Mouse (Mus musculus): ENCODE data around the gene Nat8f2. TPM values are rescaled to one million over a fixed set of nuclear protein-coding genes. Genes with fewer than 3 reads are reported as not detected.

Gene Nat8f2
- polyA plus RNA-seq, 1 experiment from 2014 or later: not detected

DNA sequence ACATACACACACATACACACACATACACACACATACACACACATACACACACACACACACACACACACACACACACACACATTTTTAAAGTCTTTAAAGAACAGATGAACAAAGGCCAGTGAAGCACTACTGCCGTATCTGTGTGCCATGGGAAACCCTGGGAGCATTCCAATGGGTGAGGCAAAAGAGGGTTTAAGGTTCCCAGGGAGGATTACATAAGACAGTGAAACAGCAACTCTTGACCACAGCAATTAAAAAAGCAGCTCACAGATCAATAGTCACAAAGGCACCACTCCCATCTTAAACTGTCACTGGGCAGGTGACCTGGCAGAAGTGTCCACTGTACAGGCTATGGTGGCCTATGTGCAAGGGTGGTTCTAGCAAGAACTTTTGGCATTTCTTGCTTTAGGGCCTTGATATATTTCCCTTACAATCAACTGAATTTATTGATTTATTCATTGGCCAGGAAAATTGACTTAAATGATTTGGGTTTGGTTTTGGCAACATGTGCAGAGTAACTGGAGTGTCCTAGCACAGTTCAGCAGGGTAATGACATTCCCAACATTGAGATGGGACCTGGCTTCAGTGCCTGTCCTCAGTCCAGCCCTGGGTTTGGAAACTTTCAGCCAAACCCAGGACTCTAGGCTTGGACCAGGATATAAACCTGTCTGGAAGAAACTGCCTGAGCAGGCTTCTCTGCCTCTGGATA lies 45.4 kb downstream of the Nat8f2 start:
- no peaks in the 10 kb centered on the region for H3K36me3 ChIP-seq (ENCODE audit: control insufficient read depth, insufficient read depth, low read length)
- H3K4me1 ChIP-seq (ENCODE audit: control insufficient read depth, insufficient read depth, low read length): no peaks in the 10 kb centered on the region
- H3K4me3 ChIP-seq (ENCODE audit: low read depth, low read length): no peak overlapping the region
- no peaks in the 10 kb centered on the region for H3K9me3 ChIP-seq (ENCODE audit: control insufficient read depth, low read depth, low read length)
- H3K4me2 ChIP-seq (replicated peaks; ENCODE audit: low read depth, low read length): no peak overlapping the region
- H3K27me3 ChIP-seq (ENCODE audit: control insufficient read depth, insufficient read depth, low read length): no peaks in the 10 kb centered on the region
- no peak overlapping the region for H3K9ac ChIP-seq (replicated peaks; ENCODE audit: low read depth, low read length)
- WGBS: 89% methylated on average over 1 of the region's 1 CpGs
- H3K27ac ChIP-seq (ENCODE audit: low read length): no peak overlapping the region
- ATAC-seq (ENCODE audit: insufficient number of reproducible peaks, insufficient read depth, low FRiP score, low read depth): no peak

DNA sequence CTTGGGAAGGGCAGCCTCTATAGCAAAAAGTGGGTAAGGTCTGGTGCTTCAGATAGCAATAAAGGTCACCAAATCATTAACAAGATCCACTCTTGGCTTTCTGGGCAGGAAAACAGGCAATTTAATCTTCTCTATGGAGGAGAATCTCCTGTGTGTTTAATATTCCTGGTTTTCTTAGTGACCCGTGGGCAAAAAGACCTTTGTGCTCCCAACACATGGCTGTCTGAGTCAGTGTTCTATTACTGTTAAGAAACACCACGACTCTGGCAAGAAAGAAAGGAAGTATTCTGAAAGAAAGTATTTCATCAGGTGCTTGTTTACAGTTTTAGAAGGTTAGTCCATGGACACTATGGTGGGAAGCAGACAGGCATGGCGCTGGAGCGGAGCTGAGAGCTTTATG lies 46.7 kb downstream of the Nat8f2 start:
- H3K4me3 ChIP-seq (ENCODE audit: low read depth, low read length): no peak overlapping the region
- H3K9me3 ChIP-seq (ENCODE audit: control insufficient read depth, low read depth, low read length): no peaks in the 10 kb centered on the region
- H3K4me1 ChIP-seq (ENCODE audit: control insufficient read depth, insufficient read depth, low read length): no peaks in the 10 kb centered on the region
- no peak for ATAC-seq (ENCODE audit: insufficient number of reproducible peaks, insufficient read depth, low FRiP score, low read depth)
- no peak overlapping the region for H3K9ac ChIP-seq (replicated peaks; ENCODE audit: low read depth, low read length)
- no peak overlapping the region for H3K4me2 ChIP-seq (replicated peaks; ENCODE audit: low read depth, low read length)
- H3K27ac ChIP-seq (ENCODE audit: low read length): no peak overlapping the region
- H3K27me3 ChIP-seq (ENCODE audit: control insufficient read depth, insufficient read depth, low read length): no peaks in the 10 kb centered on the region
- WGBS: 83% methylated on average over 4 of the region's 4 CpGs
- no peaks in the 10 kb centered on the region for H3K36me3 ChIP-seq (ENCODE audit: control insufficient read depth, insufficient read depth, low read length)

DNA sequence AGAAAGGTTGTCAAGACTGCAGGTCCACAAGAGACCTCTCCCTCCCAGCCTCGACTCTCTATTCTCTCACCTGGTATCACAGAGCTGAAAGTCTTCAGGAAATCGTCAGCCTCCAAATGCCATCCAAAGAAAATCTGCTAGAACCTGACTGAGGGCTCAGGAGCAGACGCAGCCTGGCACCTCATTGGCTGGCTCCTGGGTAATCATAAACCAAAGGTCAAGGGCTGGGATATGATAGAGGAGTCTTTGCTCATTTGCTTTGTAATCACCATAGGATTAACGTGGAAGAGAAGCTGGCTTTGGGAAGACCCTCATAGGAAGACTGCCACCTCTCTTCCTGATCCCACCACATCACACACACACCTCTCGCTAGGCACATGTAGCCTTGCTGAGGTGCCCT lies 48.1 kb downstream of the Nat8f2 start, which contains the start of the genes Nat8f6 and Nat8f5:
TSS of gene Nat8f6 (minus strand) at position 118 of the 400 bp plus-strand sequence.
TSS of gene Nat8f5 (minus strand) at position 136 of the 400 bp plus-strand sequence.
- no peaks in the 10 kb centered on the region for H3K4me1 ChIP-seq (ENCODE audit: control insufficient read depth, insufficient read depth, low read length)
- no peak for ATAC-seq (ENCODE audit: insufficient number of reproducible peaks, insufficient read depth, low FRiP score, low read depth)
- no peaks in the 10 kb centered on the region for H3K36me3 ChIP-seq (ENCODE audit: control insufficient read depth, insufficient read depth, low read length)
- no peak within 1 kb of the TSS for H3K27ac ChIP-seq (ENCODE audit: low read length)
- no peaks in the 10 kb centered on the region for H3K9me3 ChIP-seq (ENCODE audit: control insufficient read depth, low read depth, low read length)
- H3K4me3 ChIP-seq (ENCODE audit: low read depth, low read length): no peak within 1 kb of the TSS
- H3K4me2 ChIP-seq (replicated peaks; ENCODE audit: low read depth, low read length): no peak within 1 kb of the TSS
- H3K9ac ChIP-seq (replicated peaks; ENCODE audit: low read depth, low read length): no peak within 1 kb of the TSS
- H3K27me3 ChIP-seq (ENCODE audit: control insufficient read depth, insufficient read depth, low read length): no peaks in the 10 kb centered on the region
- 80% methylated on average over 5 of the region's 5 CpGs for WGBS

DNA sequence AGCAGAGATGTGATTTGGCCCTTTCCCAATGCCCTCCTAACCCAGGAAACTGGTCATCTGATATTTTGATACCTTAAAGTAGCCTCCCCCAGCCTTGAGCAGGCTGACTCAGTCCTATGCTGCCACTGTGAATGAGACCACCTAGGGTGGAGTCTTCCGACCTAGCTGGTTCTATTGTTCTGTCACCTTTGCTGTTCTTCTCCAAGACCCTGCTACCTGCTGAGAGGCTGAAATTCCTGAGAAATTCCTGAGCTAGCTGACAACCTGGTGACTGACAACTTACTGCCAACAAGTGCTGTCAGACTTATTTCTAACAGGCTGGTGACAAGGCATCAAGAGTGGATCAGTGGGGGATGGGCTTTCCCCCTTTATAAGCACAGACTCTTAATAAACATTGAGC lies 50.6 kb downstream of the Nat8f2 start:
- Histone ChIP-seq H3K4me3 (ENCODE audit: low read depth, low read length) (no peak overlapping the region), H3K9ac (replicated peaks; ENCODE audit: low read depth, low read length) (no peak overlapping the region), H3K27me3 (ENCODE audit: control insufficient read depth, insufficient read depth, low read length) (no peaks in the 10 kb centered on the region), H3K4me2 (replicated peaks; ENCODE audit: low read depth, low read length) (no peak overlapping the region), H3K27ac (ENCODE audit: low read length) (no peak overlapping the region), H3K9me3 (ENCODE audit: control insufficient read depth, low read depth, low read length) (no peaks in the 10 kb centered on the region), H3K4me1 (ENCODE audit: control insufficient read depth, insufficient read depth, low read length) (no peaks in the 10 kb centered on the region), H3K36me3 (ENCODE audit: control insufficient read depth, insufficient read depth, low read length) (no peaks in the 10 kb centered on the region)
- no peak for ATAC-seq (ENCODE audit: insufficient number of reproducible peaks, insufficient read depth, low FRiP score, low read depth)
- 50% methylated on average over 1 of the region's 1 CpGs for WGBS

Other genes starting within 250 kb of the Nat8f2 start
- not detected in 2 replicates for gene Nat8f7, start 156.0 kb downstream of the Nat8f2 start, polyA plus RNA-seq (2014; fragmentation: Nextera tagmentation; extraction: Ambion mirVana)
- not detected in 2 replicates for gene Nat8f3, start 103.4 kb downstream of the Nat8f2 start, polyA plus RNA-seq (2014; fragmentation: Nextera tagmentation; extraction: Ambion mirVana)
- gene Nat8f6, start 48.2 kb downstream of the Nat8f2 start, polyA plus RNA-seq (2014; fragmentation: Nextera tagmentation; extraction: Ambion mirVana): not detected in 2 replicates
- not detected in 2 replicates for gene Nat8f5, start 48.2 kb downstream of the Nat8f2 start, polyA plus RNA-seq (2014; fragmentation: Nextera tagmentation; extraction: Ambion mirVana)
- gene Nat8, start 37.1 kb downstream of the Nat8f2 start, polyA plus RNA-seq (2014; fragmentation: Nextera tagmentation; extraction: Ambion mirVana): not detected in 2 replicates
- gene Nat8f4, start 35.7 kb upstream of the Nat8f2 start, polyA plus RNA-seq (2014; fragmentation: Nextera tagmentation; extraction: Ambion mirVana): 4.8 and 6.4 TPM in 2 replicates
- gene Tprkb, start 42.7 kb upstream of the Nat8f2 start, polyA plus RNA-seq (2014; fragmentation: Nextera tagmentation; extraction: Ambion mirVana): 30.1 and 32.5 TPM in 2 replicates
- gene Nat8f1, start 46.5 kb upstream of the Nat8f2 start, polyA plus RNA-seq (2014; fragmentation: Nextera tagmentation; extraction: Ambion mirVana): 4.4 and 5.6 TPM in 2 replicates
- 60.0 and 66.2 TPM in 2 replicates for gene Dusp11, start 92.5 kb upstream of the Nat8f2 start, polyA plus RNA-seq (2014; fragmentation: Nextera tagmentation; extraction: Ambion mirVana)
- gene Figla, start 147.0 kb upstream of the Nat8f2 start, polyA plus RNA-seq (2014; fragmentation: Nextera tagmentation; extraction: Ambion mirVana): not detected in 2 replicates
- gene Add2, start 159.5 kb upstream of the Nat8f2 start, polyA plus RNA-seq (2014; fragmentation: Nextera tagmentation; extraction: Ambion mirVana): 7.1 and 7.7 TPM in 2 replicates